Mouse (Mus musculus) testis, adult 2 months (tissue): Measurements from ENCODE around the gene Zscan26. TPM values are rescaled to one million over a fixed set of nuclear protein-coding genes. Genes with fewer than 3 reads are reported as not detected.

Experiments
- H3K27ac ChIP-seq: fragments of 200-500 bp; 2 replicates; pipeline ENCODE4 v1.5.1; 2012; ENCODE audit warnings: low read depth, low read length; ENCODE audit not compliant: control insufficient read depth, insufficient read depth
- H3K27me3 ChIP-seq: fragments of 200-500 bp; 2 replicates; pipeline ENCODE4 v1.6.1; 2012; ENCODE audit warnings: mild to moderate bottlenecking, low read length, moderate library complexity; ENCODE audit not compliant: control insufficient read depth, insufficient read depth
- H3K36me3 ChIP-seq: fragments of 200-500 bp; 2 replicates; pipeline ENCODE4 v1.6.1; 2012; ENCODE audit warnings: mild to moderate bottlenecking, low read length; ENCODE audit not compliant: control insufficient read depth, insufficient read depth
- H3K4me1 ChIP-seq: fragments of 200-500 bp; 2 replicates; pipeline ENCODE4 v1.6.1; 2012; ENCODE audit warnings: low read length; ENCODE audit not compliant: control insufficient read depth, insufficient read depth
- H3K4me3 ChIP-seq: fragments of 200-500 bp; 2 replicates; pipeline ENCODE4 v1.5.1; 2012; ENCODE audit warnings: low read depth, mild to moderate bottlenecking, low read length, moderate library complexity, mixed read lengths; ENCODE audit not compliant: control insufficient read depth
- CTCF ChIP-seq: fragments of 200-500 bp; IDR thresholded peaks from 2 replicates; pipeline ENCODE4 v1.5.1; 2012; ENCODE audit warnings: low read depth, mild to moderate bottlenecking, inconsistent platforms, low read length, moderate library complexity; ENCODE audit not compliant: control insufficient read depth, insufficient read depth, insufficient replicate concordance
- POLR2A ChIP-seq: fragments of 200-500 bp; IDR thresholded peaks from 2 replicates; pipeline ENCODE4 v1.6.1; 2012; ENCODE audit warnings: low read depth, mild to moderate bottlenecking, inconsistent platforms, low read length, moderate library complexity; ENCODE audit not compliant: control insufficient read depth
- polyA plus RNA-seq: library from polyadenylated mRNA; depleted of rRNA; stranded (reverse); fragments of >200 nt; gene quantifications from 2 replicates; pipeline ENCODE4 v1.2.3, GENCODE M21; 2012; rRNA removed

The Zscan26 gene
- polyA plus RNA-seq, 1 experiment, result 5.2 TPM

GRCm38 (mm10) chr13:21395211-21395610 lies 58.3 kb downstream of the Zscan26 start:
- Histone ChIP-seq H3K4me1 (no peaks in the 10 kb centered on the region; the same call in 1 of the 2 replicates), H3K4me3 (no peak overlapping the region), H3K36me3 (no peaks in the 10 kb centered on the region; the same call in none of the 2 replicates), H3K27me3 (no peaks in the 10 kb centered on the region), H3K27ac (no peak overlapping the region)
- TF ChIP-seq CTCF (no peak), POLR2A (no peak)

Other genes starting within 250 kb of the Zscan26 start
- 0.63 TPM in 1 of 2 replicates, not detected in the other for gene Gpx5, start 161.0 kb downstream of the Zscan26 start, polyA plus RNA-seq
- 73.9 and 120 TPM in 2 replicates for gene Gpx6, start 141.6 kb downstream of the Zscan26 start, polyA plus RNA-seq
- gene Olfr1367, start 106.8 kb downstream of the Zscan26 start, polyA plus RNA-seq, result not detected in 2 replicates
- gene Zscan12, start 90.9 kb downstream of the Zscan26 start, polyA plus RNA-seq, result 14.6 and 15.3 TPM in 2 replicates
- gene Zkscan3, start 51.0 kb downstream of the Zscan26 start, polyA plus RNA-seq, result 9.3 and 10.2 TPM in 2 replicates
- gene Pgbd1, start 12.7 kb downstream of the Zscan26 start, polyA plus RNA-seq, result 5.2 and 5.5 TPM in 2 replicates
- 32.4 and 38.1 TPM in 2 replicates for gene Nkapl, start 14.8 kb upstream of the Zscan26 start, polyA plus RNA-seq
- gene Zkscan4, start 25.2 kb upstream of the Zscan26 start, polyA plus RNA-seq, result 0.18 and 0.23 TPM in 2 replicates
- gene Gm10065, start 25.7 kb upstream of the Zscan26 start, polyA plus RNA-seq, result not detected in 2 replicates
- 2.8 and 3.2 TPM in 2 replicates for gene AK157302, start 41.5 kb upstream of the Zscan26 start, polyA plus RNA-seq
- gene Gm11273, start 47.7 kb upstream of the Zscan26 start, polyA plus RNA-seq, result 6.4 and 6.6 TPM in 2 replicates
- 1.3 and 1.7 TPM in 2 replicates for gene Zkscan8, start 77.4 kb upstream of the Zscan26 start, polyA plus RNA-seq
- not detected in 2 replicates for gene Olfr1366, start 89.1 kb upstream of the Zscan26 start, polyA plus RNA-seq
- gene Olfr1535, start 106.2 kb upstream of the Zscan26 start, polyA plus RNA-seq, result not detected in 2 replicates
- gene Olfr1364, start 128.0 kb upstream of the Zscan26 start, polyA plus RNA-seq, result not detected in 2 replicates
- gene Olfr1362, start 160.3 kb upstream of the Zscan26 start, polyA plus RNA-seq, result not detected in 2 replicates
- 0.04 TPM in 1 of 2 replicates, not detected in the other for gene Olfr11, start 188.8 kb upstream of the Zscan26 start, polyA plus RNA-seq
- gene Olfr1361, start 209.7 kb upstream of the Zscan26 start, polyA plus RNA-seq, result 0.19 TPM in 1 of 2 replicates, not detected in the other
- 0.07 TPM in 1 of 2 replicates, not detected in the other for gene Olfr1360, start 223.7 kb upstream of the Zscan26 start, polyA plus RNA-seq
- gene Olfr1359, start 244.4 kb upstream of the Zscan26 start, polyA plus RNA-seq, result 0.35 and 0.38 TPM in 2 replicates